Mouse (Mus musculus) intestine, postnatal 0 days (tissue): ENCODE measurements around the gene Ofd1. TPM values are rescaled to one million over a fixed set of nuclear protein-coding genes. Genes with fewer than 3 reads are reported as not detected.

ENCODE experiments used
- ATAC-seq: fragments of 200-750 bp; cut with Nextera tagmentation; 2 replicates; pipeline ENCODE4 v1.8.0; 2017; ENCODE audit warnings: mild to moderate bottlenecking, moderate TSS enrichment, moderate library complexity
- H3K27ac ChIP-seq: fragments of 300-500 bp; sonication (generic); 2 replicates; pipeline ENCODE4 v1.5.1; 2014; ENCODE audit warnings: mild to moderate bottlenecking, low read depth, low read length, moderate library complexity
- H3K27me3 ChIP-seq: fragments of 300-500 bp; sonication (generic); replicated peaks from 2 replicates; pipeline ENCODE4 v1.6.1; 2014; ENCODE audit warnings: low read length, mixed read lengths; ENCODE audit not compliant: control insufficient read depth, insufficient read depth
- H3K36me3 ChIP-seq: fragments of 300-500 bp; sonication (generic); 2 replicates; pipeline ENCODE4 v1.6.1; 2014; ENCODE audit warnings: mild to moderate bottlenecking, moderate library complexity; ENCODE audit not compliant: control insufficient read depth, insufficient read depth
- H3K4me1 ChIP-seq: fragments of 300-500 bp; sonication (generic); replicated peaks from 2 replicates; pipeline ENCODE4 v1.6.1; 2014; ENCODE audit warnings: antibody characterized with exemption, low read length, mixed read lengths; ENCODE audit not compliant: control insufficient read depth, insufficient read depth
- H3K4me2 ChIP-seq: fragments of 300-500 bp; sonication (generic); replicated peaks from 2 replicates; pipeline ENCODE4 v1.6.1; 2014; ENCODE audit warnings: low read depth, mild to moderate bottlenecking, moderate library complexity
- H3K4me3 ChIP-seq: fragments of 300-500 bp; sonication (generic); 2 replicates; pipeline ENCODE4 v1.5.1; 2014; ENCODE audit warnings: low read depth, low read length
- H3K9ac ChIP-seq: fragments of 300-500 bp; sonication (generic); 2 replicates; pipeline ENCODE4 v1.6.1; 2014; ENCODE audit warnings: mild to moderate bottlenecking, low read depth, low read length
- H3K9me3 ChIP-seq: fragments of 300-500 bp; sonication (generic); 2 replicates; pipeline ENCODE4 v1.6.1; 2016; ENCODE audit warnings: mixed run types; ENCODE audit not compliant: control insufficient read depth
- CTCF ChIP-seq: sonication (generic); IDR thresholded peaks from 2 replicates; pipeline ENCODE4 v1.5.1; 2016; ENCODE audit warnings: low read depth, mild to moderate bottlenecking, control low read depth, antibody characterized with exemption, moderate library complexity
- WGBS: fragments of 180-500 bp; shearing (Covaris S2); extraction: QIAGEN DNeasy Blood & Tissue Kit; methylation state at CpG from one replicate; pipeline ENCODE4 v1.1.7; 2014; 5-methylcytosine and 5-hydroxymethylcytosine counted together
- polyA plus RNA-seq: library from polyadenylated mRNA; unstranded; fragments of >200 nt; fragmentation: Nextera tagmentation; extraction: Ambion mirVana; gene quantifications from 2 replicates; pipeline ENCODE4 v1.2.1, GENCODE M21; 2015

Ofd1 gene
- polyA plus RNA-seq, 1 experiment from 2014 or later, result 3.9 TPM

DNA sequence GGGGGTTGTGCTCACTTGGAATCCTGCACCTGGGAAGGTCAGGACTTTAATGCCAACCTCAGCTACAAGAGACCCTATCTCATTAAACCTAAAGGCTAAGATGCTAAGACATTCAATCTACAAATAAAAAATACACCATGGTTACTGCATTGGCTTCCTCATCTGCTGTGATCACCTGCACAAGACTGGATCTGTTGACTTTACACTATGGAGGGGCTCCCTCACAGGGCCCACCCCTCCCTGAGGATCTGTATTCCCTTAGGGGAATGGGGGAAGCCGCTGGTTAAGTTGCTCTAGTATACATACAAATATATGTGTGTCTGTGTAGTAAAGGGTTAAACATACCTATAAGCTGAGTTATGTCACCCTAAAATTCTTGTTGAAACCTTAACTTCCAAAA, 15.0 kb upstream of the Ofd1 start:
- ATAC-seq, result no peak
- no peaks in the 10 kb centered on the region for H3K36me3 ChIP-seq
- no peaks in the 10 kb centered on the region for H3K4me1 ChIP-seq
- no peak for TF ChIP-seq CTCF
- WGBS, result 86% methylated on average over 1 of the region's 1 CpGs
- no peak overlapping the region for H3K27ac ChIP-seq
- H3K4me2 ChIP-seq, result no peak overlapping the region
- no peaks in the 10 kb centered on the region for H3K27me3 ChIP-seq
- no peak overlapping the region for H3K9ac ChIP-seq
- no peak overlapping the region for H3K4me3 ChIP-seq
- H3K9me3 ChIP-seq, result no peaks in the 10 kb centered on the region

DNA sequence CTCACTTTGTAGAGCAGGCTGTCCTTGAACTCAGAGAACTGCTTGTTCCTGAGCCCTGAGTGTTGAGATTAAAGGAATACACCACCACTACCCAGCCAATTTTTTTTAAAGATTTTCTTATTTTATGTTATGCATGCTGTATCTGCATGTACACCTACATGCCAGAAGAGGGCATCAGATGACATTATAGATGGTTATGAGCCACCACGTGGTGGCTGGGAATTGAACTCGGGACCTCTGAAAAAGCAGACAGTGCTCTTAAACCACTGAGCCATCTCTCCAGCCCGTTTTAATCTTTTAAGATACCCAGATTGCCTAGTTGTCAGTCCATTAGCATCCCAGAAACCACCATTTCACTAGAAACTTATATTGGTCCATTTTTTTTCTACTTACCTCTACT, 13.8 kb upstream of the Ofd1 start:
- H3K4me1 ChIP-seq, result no peaks in the 10 kb centered on the region
- WGBS, result 72% methylated on average over 3 of the region's 3 CpGs
- no peaks in the 10 kb centered on the region for H3K27me3 ChIP-seq
- H3K9ac ChIP-seq, result no peak overlapping the region
- no peaks in the 10 kb centered on the region for H3K36me3 ChIP-seq
- H3K4me3 ChIP-seq, result no peak overlapping the region
- no peak overlapping the region for H3K4me2 ChIP-seq
- no peak for ATAC-seq
- no peak overlapping the region for H3K27ac ChIP-seq
- peak; percentile 28; the same call in 1 of the 2 replicates for TF ChIP-seq CTCF
- no peaks in the 10 kb centered on the region for H3K9me3 ChIP-seq

DNA sequence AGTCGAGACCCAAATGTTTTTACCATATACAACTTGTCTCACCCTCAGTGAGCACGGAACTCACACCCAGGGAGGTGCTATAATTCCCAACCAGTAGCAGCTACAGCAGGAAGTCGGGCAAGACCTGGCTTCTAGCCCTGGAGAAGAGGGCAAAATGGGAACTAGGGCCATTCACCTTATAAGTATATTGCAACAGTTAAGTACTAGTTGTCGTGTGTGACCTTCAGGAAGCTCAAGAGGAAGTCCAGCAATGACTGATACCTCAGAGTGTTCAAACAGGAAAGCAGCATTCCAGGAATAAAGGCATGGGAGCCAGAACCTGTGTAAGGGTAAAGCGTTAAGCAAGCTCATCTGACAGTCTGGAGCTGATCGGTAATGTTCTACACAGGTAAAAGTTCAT, 13.0 kb upstream of the Ofd1 start:
- Histone ChIP-seq H3K4me1 (no peaks in the 10 kb centered on the region), H3K36me3 (no peaks in the 10 kb centered on the region), H3K4me3 (no peak overlapping the region), H3K27me3 (no peaks in the 10 kb centered on the region), H3K9me3 (no peaks in the 10 kb centered on the region), H3K4me2 (no peak overlapping the region), H3K9ac (no peak overlapping the region), H3K27ac (no peak overlapping the region)
- ATAC-seq, result no peak
- 63% methylated on average over 6 of the region's 6 CpGs for WGBS
- TF ChIP-seq CTCF, result no peak

DNA sequence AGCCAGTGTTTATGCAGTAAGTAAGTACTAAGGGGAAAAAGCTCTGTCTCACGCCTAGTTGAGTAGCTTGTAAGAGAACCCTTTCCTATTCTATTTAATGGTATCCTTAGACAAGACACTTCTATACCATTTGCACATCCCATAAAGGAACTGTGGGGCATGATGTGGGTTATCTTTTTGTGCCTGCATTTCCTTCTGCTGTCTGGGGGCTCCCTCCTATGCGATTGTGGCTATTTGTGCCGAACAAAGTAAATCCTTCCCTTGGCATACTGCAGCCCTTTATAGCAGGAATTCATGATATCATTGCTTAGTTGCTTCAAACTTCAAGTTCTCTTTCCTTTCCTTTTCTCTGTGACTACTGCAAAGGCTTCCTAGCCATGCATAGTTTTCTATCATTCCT, 4.0 kb upstream of the Ofd1 start:
- Histone ChIP-seq H3K9ac (no peak overlapping the region), H3K27me3 (no peaks in the 10 kb centered on the region), H3K4me1 (no peaks in the 10 kb centered on the region), H3K9me3 (no peaks in the 10 kb centered on the region), H3K4me3 (no peak overlapping the region), H3K36me3 (no peaks in the 10 kb centered on the region), H3K4me2 (no peak overlapping the region), H3K27ac (no peak overlapping the region)
- no peak for ATAC-seq
- TF ChIP-seq CTCF, result no peak
- 69% methylated on average over 3 of the region's 3 CpGs for WGBS

DNA sequence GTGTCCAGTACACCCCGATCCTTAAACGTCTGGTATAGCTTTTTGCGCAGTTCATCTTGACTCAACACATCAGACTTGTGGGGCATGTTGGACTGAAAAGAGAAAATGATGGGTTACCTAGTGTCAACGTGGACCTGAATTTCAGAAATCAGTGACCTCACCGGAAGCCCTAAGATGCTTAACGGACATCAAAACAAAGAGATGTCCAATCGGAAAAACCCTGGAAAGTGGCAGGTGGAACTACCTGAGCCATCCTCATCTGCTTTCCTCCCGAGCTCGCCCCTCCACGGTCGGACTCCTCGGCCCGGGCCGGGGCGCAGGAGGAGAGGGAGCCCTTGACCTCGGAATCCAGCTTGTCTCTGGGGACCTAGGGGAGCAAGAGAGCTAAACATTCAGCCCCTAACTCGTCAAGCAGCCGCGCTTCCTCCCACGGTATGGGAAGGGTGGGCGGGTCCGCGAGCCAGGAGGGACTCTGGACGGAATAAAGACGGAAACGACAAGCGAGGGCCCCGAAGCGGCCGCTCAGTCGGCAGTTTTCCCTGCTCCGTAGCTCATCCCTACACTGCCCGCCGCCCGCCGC, 378 bp downstream of the Ofd1 start, which contains the start of gene Trappc2:
Gene Trappc2, plus strand, starts transcription at position 539 of the 580 bp plus-strand sequence.
- H3K4me2 ChIP-seq, result peak within 1 kb of the TSS; percentile 68
- no peaks in the 10 kb centered on the region for H3K9me3 ChIP-seq
- no peaks in the 10 kb centered on the region for H3K27me3 ChIP-seq
- H3K36me3 ChIP-seq, result no peaks in the 10 kb centered on the region
- peak within 1 kb of the TSS; percentile 77 for H3K27ac ChIP-seq
- WGBS, result 18% methylated on average over 31 of the region's 36 CpGs
- peak; percentile 78 for ATAC-seq
- no peak for TF ChIP-seq CTCF
- H3K4me3 ChIP-seq, result peak within 1 kb of the TSS; percentile 57
- H3K4me1 ChIP-seq, result no peaks in the 10 kb centered on the region
- H3K9ac ChIP-seq, result peak within 1 kb of the TSS; percentile 65

DNA sequence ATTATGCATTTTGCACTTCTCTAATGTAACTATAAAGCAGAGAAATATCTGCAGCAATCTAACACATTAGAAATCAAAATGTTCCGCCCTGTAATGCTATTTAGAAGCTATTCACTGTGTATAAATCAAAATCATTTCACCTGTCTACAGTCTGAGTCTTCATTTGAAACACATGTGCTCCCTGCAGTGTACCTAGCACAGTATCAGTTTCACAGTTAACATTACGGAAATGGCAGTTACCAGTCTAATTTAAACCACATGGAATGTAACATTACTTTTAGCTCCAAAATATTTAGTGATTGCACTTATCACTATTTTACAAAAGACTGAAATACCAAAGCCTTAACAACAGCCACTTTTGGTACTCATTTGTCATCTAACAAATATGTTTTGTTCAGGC, 5.7 kb downstream of the Ofd1 start:
- ATAC-seq, result no peak
- no peak for TF ChIP-seq CTCF
- H3K36me3 ChIP-seq, result no peaks in the 10 kb centered on the region
- H3K27me3 ChIP-seq, result no peaks in the 10 kb centered on the region
- H3K4me1 ChIP-seq, result no peaks in the 10 kb centered on the region
- no peak overlapping the region for H3K4me3 ChIP-seq
- H3K9ac ChIP-seq, result no peak overlapping the region
- no peaks in the 10 kb centered on the region for H3K9me3 ChIP-seq
- no peak overlapping the region for H3K4me2 ChIP-seq
- 92% methylated on average over 2 of the region's 2 CpGs for WGBS
- no peak overlapping the region for H3K27ac ChIP-seq

DNA sequence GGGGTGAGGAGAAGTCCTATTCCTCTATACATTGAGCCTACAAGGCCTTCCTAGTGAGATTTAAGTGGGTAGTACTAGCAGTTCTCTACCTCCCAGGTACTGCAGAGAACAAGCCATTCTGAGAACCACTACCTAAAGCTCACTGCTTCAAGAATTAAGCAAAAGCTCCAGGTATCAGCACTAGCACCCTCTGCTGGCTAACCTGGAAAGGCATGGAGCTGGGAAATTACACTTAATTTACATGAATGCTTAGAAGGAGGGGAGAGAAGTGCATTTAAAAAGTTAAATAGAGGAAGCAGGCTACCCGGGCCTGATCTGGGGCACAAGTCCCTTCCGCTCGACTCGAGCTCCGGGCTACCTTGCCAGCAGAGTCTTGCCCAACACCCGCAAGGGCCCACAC, 24.3 kb downstream of the Ofd1 start:
- Histone ChIP-seq H3K4me3 (no peak overlapping the region), H3K27ac (no peak overlapping the region), H3K27me3 (no peaks in the 10 kb centered on the region), H3K4me2 (no peak overlapping the region), H3K9me3 (no peaks in the 10 kb centered on the region), H3K4me1 (no peaks in the 10 kb centered on the region), H3K36me3 (no peaks in the 10 kb centered on the region), H3K9ac (no peak overlapping the region)
- ATAC-seq, result no peak
- WGBS, result 82% methylated on average over 5 of the region's 6 CpGs
- TF ChIP-seq CTCF, result peak; percentile 60
